Mouse (Mus musculus): ENCODE measurements around the gene Cyp3a41b. TPM values are rescaled to one million over a fixed set of nuclear protein-coding genes. Genes with fewer than 3 reads are reported as not detected.
"Not testable (repeated sequence)": the region's sequence is repeated elsewhere in the genome, so short reads cannot be mapped to it uniquely, and the experiment has no call there.

Gene Cyp3a41b
- not detected in 2 replicates for polyA plus RNA-seq (2015; fragmentation: Nextera tagmentation; extraction: Ambion mirVana)

DNA sequence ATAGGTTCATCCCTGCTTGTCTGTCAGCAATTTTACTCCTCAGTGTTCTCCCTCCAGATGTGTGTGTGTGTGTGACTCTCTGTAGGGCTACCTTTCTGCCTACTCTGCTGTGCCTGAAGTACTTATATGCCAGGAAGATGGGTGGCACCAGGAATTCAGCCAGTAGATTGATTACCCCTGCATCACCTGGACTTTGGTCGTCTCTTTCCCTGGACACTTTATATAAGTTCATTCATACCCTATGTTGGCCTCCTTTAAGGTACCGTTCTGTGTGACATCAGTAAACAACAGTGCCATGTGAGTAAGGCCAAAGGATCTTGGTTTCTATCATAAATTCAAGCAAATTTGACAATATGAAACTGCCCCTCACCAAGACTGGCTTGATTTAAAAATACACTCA lies at the start of gene Cyp3a41b:
Cyp3a41b (minus strand) TSS at position 101 of the 400 bp plus-strand sequence.
- H3K4me2 ChIP-seq (ENCODE audit: low read depth, low read length); H3K27me3 ChIP-seq (ENCODE audit: control insufficient read depth, insufficient read depth, low read length); ATAC-seq (ENCODE audit: insufficient read depth, low FRiP score); H3K4me3 ChIP-seq (replicated peaks; ENCODE audit: low read length); H3K36me3 ChIP-seq (ENCODE audit: control insufficient read depth, insufficient read depth, low read length); H3K4me1 ChIP-seq (ENCODE audit: control insufficient read depth, insufficient read depth, low read length); H3K27ac ChIP-seq (ENCODE audit: low read length); H3K9me3 ChIP-seq (replicated peaks; ENCODE audit: control insufficient read depth, low read length); H3K9ac ChIP-seq (ENCODE audit: low read length): not testable (repeated sequence)
- WGBS = 44% methylated on average over 1 of the region's 2 CpGs

DNA sequence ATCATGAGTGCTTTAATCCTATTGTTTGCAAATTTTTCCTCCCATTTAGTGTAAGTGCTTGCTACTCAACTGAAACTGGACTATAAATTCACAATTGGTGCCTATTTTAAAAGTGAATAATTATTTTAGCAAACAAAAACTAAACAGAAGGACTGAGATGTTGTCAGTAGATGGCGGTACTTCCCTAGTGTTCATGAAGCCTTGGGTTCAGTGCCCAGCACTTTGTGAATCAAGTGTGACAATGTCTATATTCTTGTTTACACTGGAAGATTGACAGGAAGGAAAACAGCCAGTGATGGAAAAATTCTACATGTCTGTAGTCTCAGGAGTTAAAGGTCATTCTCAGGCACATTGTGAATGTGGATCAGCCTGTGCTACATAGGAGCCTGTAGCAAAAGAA lies 47.8 kb upstream of the Cyp3a41b start:
- H3K9ac ChIP-seq (ENCODE audit: low read length); ATAC-seq (ENCODE audit: insufficient read depth, low FRiP score); H3K4me1 ChIP-seq (ENCODE audit: control insufficient read depth, insufficient read depth, low read length); H3K36me3 ChIP-seq (ENCODE audit: control insufficient read depth, insufficient read depth, low read length); H3K4me2 ChIP-seq (ENCODE audit: low read depth, low read length); H3K27me3 ChIP-seq (ENCODE audit: control insufficient read depth, insufficient read depth, low read length); H3K27ac ChIP-seq (ENCODE audit: low read length); H3K4me3 ChIP-seq (replicated peaks; ENCODE audit: low read length): not testable (repeated sequence)
- H3K9me3 ChIP-seq (replicated peaks; ENCODE audit: control insufficient read depth, low read length) = peaks cover 17% of the 10 kb centered on the region
- WGBS = 90% methylated on average over 1 of the region's 1 CpGs

DNA sequence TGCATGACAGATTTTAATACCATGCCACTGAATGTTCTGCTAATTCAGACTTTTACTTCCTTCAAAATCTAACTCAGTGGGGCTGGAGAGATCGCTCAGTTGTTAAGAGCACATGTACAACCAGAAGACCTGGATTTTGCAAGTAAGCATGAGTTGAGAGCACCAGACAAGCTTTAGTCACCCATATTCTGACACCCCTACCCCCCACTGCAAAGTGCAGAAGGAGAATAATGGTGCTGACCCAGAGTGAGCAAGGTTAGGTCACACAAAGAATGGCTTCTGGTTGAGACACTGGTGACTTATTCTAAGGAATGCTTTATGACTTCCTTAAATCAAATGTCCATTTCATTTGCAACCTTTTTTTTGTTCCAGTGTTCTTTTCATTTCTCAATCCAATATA lies 20.4 kb upstream of the Cyp3a41b start:
- not testable (repeated sequence) for H3K27me3 ChIP-seq (ENCODE audit: control insufficient read depth, insufficient read depth, low read length); H3K4me3 ChIP-seq (replicated peaks; ENCODE audit: low read length); H3K4me2 ChIP-seq (ENCODE audit: low read depth, low read length); H3K4me1 ChIP-seq (ENCODE audit: control insufficient read depth, insufficient read depth, low read length); H3K9me3 ChIP-seq (replicated peaks; ENCODE audit: control insufficient read depth, low read length); ATAC-seq (ENCODE audit: insufficient read depth, low FRiP score); H3K36me3 ChIP-seq (ENCODE audit: control insufficient read depth, insufficient read depth, low read length); H3K27ac ChIP-seq (ENCODE audit: low read length); H3K9ac ChIP-seq (ENCODE audit: low read length)
- WGBS = 67% methylated on average over 1 of the region's 1 CpGs

DNA sequence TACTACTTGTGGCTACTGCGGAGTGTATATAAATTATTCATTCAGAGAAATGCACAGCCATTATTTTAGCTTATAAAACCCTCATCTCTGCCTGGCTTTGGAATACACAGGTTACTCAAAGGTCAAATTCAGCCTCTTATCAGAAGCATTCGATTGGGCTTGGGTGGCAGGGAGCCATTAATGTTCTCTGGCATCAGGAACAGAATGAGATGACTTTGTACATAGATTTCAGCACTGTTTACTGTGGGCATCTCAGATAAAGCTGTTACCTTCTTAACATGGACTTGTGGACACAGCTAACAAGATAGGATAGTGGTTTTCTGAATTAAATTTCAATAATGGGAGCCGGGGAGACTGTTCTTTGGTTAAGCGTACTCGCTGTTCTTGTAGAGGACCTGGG lies 13.3 kb upstream of the Cyp3a41b start:
- not testable (repeated sequence) for H3K9me3 ChIP-seq (replicated peaks; ENCODE audit: control insufficient read depth, low read length); H3K4me1 ChIP-seq (ENCODE audit: control insufficient read depth, insufficient read depth, low read length); H3K27ac ChIP-seq (ENCODE audit: low read length); H3K4me3 ChIP-seq (replicated peaks; ENCODE audit: low read length); ATAC-seq (ENCODE audit: insufficient read depth, low FRiP score); H3K4me2 ChIP-seq (ENCODE audit: low read depth, low read length); H3K36me3 ChIP-seq (ENCODE audit: control insufficient read depth, insufficient read depth, low read length); H3K9ac ChIP-seq (ENCODE audit: low read length); H3K27me3 ChIP-seq (ENCODE audit: control insufficient read depth, insufficient read depth, low read length)
- 80% methylated on average over 5 of the region's 5 CpGs for WGBS

DNA sequence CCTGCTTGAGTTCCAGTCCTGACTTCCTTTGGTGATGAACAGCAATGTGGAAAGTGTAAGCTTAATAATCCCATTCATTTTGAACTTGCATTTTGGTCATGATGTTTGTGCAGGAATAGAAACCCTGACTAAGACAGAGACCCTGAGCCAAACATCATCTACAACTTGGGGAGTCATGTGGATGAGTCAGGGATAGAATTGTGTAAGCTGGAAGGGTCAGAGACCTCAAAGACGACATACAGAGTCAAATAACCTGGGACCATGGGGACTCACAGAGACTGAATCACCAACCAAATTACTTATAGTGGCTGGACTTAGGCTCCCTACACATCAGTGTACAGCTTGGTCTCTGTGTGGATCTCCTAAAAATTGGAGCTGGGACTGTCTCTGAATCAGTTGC lies 7.2 kb downstream of the Cyp3a41b start:
- whole genome bisulfite sequencing = 64% methylated on average over 1 of the region's 1 CpGs

DNA sequence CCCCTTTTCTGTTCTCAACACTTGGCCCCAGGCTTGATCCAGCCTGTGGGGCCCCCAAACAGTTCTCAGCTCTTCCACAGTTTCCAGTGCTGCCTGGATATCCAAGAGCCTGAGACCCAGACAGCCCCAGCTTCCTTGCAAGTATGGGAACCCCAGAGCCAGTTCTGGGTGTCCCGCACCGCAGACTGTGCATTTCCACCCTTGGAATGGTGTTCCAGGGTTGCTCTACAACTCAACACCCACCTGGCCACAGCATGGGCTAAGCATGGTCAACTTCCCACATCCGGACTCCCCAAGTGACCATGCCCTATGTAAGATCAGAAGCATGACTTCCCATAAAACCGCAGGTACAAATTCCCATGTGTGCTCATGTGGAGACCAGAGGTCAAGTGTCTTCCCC lies 8.9 kb downstream of the Cyp3a41b start:
- not testable (repeated sequence) for H3K36me3 ChIP-seq (ENCODE audit: control insufficient read depth, insufficient read depth, low read length); H3K4me3 ChIP-seq (replicated peaks; ENCODE audit: low read length); ATAC-seq (ENCODE audit: insufficient read depth, low FRiP score); H3K27me3 ChIP-seq (ENCODE audit: control insufficient read depth, insufficient read depth, low read length); H3K9me3 ChIP-seq (replicated peaks; ENCODE audit: control insufficient read depth, low read length); H3K27ac ChIP-seq (ENCODE audit: low read length); H3K4me1 ChIP-seq (ENCODE audit: control insufficient read depth, insufficient read depth, low read length); H3K4me2 ChIP-seq (ENCODE audit: low read depth, low read length); H3K9ac ChIP-seq (ENCODE audit: low read length)
- WGBS = 89% methylated on average over 4 of the region's 4 CpGs

More for the DNA sequence above, 7.2 kb downstream of the Cyp3a41b start:
- not testable (repeated sequence) for H3K4me3 ChIP-seq (replicated peaks; ENCODE audit: low read length); H3K27ac ChIP-seq (ENCODE audit: low read length); H3K9ac ChIP-seq (ENCODE audit: low read length); H3K4me1 ChIP-seq (ENCODE audit: control insufficient read depth, insufficient read depth, low read length); H3K27me3 ChIP-seq (ENCODE audit: control insufficient read depth, insufficient read depth, low read length); H3K36me3 ChIP-seq (ENCODE audit: control insufficient read depth, insufficient read depth, low read length); ATAC-seq (ENCODE audit: insufficient read depth, low FRiP score); H3K9me3 ChIP-seq (replicated peaks; ENCODE audit: control insufficient read depth, low read length); H3K4me2 ChIP-seq (ENCODE audit: low read depth, low read length)

DNA sequence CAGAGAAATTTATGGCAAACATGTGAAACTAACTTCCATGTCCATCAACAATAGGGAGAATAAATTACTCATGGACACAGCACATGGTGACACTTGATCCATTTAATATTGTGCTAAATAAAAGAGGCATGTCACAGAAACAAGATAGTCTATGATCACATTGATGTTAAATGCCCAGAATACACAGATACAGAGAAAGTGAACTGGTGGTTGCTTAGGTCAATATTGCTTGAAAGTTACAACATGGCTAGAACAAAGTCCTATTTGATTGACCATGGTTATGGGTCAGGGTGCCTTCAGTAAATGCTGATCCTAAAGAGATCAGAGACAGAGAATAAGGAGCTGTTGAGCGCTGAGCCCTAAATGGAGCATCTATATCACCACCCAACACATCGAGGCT lies 12.6 kb downstream of the Cyp3a41b start:
- not testable (repeated sequence) for H3K27ac ChIP-seq (ENCODE audit: low read length); H3K9ac ChIP-seq (ENCODE audit: low read length); H3K9me3 ChIP-seq (replicated peaks; ENCODE audit: control insufficient read depth, low read length); ATAC-seq (ENCODE audit: insufficient read depth, low FRiP score); H3K36me3 ChIP-seq (ENCODE audit: control insufficient read depth, insufficient read depth, low read length); H3K4me2 ChIP-seq (ENCODE audit: low read depth, low read length); H3K4me1 ChIP-seq (ENCODE audit: control insufficient read depth, insufficient read depth, low read length); H3K4me3 ChIP-seq (replicated peaks; ENCODE audit: low read length); H3K27me3 ChIP-seq (ENCODE audit: control insufficient read depth, insufficient read depth, low read length)
- WGBS = 70% methylated on average over 2 of the region's 2 CpGs

Other genes with a start within 250 kb of the Cyp3a41b start
- not detected in 2 replicates for gene Cyp3a57, start 239.5 kb downstream of the Cyp3a41b start, polyA plus RNA-seq (2015; fragmentation: Nextera tagmentation; extraction: Ambion mirVana)
- 0.12 and 0.40 TPM in 2 replicates for gene Cyp3a16, start 115.0 kb downstream of the Cyp3a41b start, polyA plus RNA-seq (2015; fragmentation: Nextera tagmentation; extraction: Ambion mirVana)
- not detected in 2 replicates for gene Cyp3a41a, start 135.4 kb upstream of the Cyp3a41b start, polyA plus RNA-seq (2015; fragmentation: Nextera tagmentation; extraction: Ambion mirVana)
- gene Cyp3a44, start 221.1 kb upstream of the Cyp3a41b start, polyA plus RNA-seq (2015; fragmentation: Nextera tagmentation; extraction: Ambion mirVana) = not detected in 2 replicates

All from stomach, embryonic 16.5 days (tissue).